Mouse (Mus musculus) liver, adult 2 months (tissue): Measurements from ENCODE around the gene Man1c1. TPM values are rescaled to one million over a fixed set of nuclear protein-coding genes. Genes with fewer than 3 reads are reported as not detected.

Experiments
- DNase-seq: peaks from one replicate; pipeline ENCODE4 v3.0.0-alpha.2; 2011; ENCODE audit warnings: low read depth, low spot score; ENCODE audit errors: extremely low read depth
- H3K27ac ChIP-seq: fragments of 200-500 bp; replicated peaks from 2 replicates; pipeline ENCODE4 v1.5.1; 2012; ENCODE audit warnings: low read depth, mild to moderate bottlenecking, control low read depth, inconsistent platforms, low read length; ENCODE audit not compliant: insufficient read depth
- H3K27me3 ChIP-seq: fragments of 200-500 bp; 2 replicates; pipeline ENCODE4 v1.6.1; 2012; ENCODE audit warnings: mild to moderate bottlenecking, moderate library complexity, low read length, inconsistent platforms; ENCODE audit not compliant: control insufficient read depth, insufficient read depth
- H3K36me3 ChIP-seq: fragments of 200-500 bp; 2 replicates; pipeline ENCODE4 v1.6.1; 2012; ENCODE audit warnings: low read length, inconsistent platforms; ENCODE audit not compliant: control insufficient read depth, insufficient read depth
- H3K4me1 ChIP-seq: fragments of 200-500 bp; 2 replicates; pipeline ENCODE4 v1.6.1; 2011; ENCODE audit warnings: low read length; ENCODE audit not compliant: control insufficient read depth, insufficient read depth
- H3K4me3 ChIP-seq: fragments of 200-500 bp; 2 replicates; pipeline ENCODE4 v1.5.1; 2011; ENCODE audit warnings: low read depth, mild to moderate bottlenecking, control low read depth, low read length, moderate library complexity; ENCODE audit not compliant: insufficient read depth
- H3K79me2 ChIP-seq: fragments of 200-500 bp; 2 replicates; pipeline ENCODE4 v1.6.1; 2012; ENCODE audit warnings: inconsistent platforms, mild to moderate bottlenecking, low read length, moderate library complexity; ENCODE audit not compliant: control insufficient read depth, insufficient read depth
- H3K9ac ChIP-seq: fragments of 200-500 bp; 2 replicates; pipeline ENCODE4 v1.6.1; 2012; ENCODE audit warnings: low read depth, mild to moderate bottlenecking, control low read depth, inconsistent platforms, low read length
- CTCF ChIP-seq: fragments of 200-500 bp; IDR thresholded peaks from 2 replicates; pipeline ENCODE4 v1.5.1; 2011; ENCODE audit warnings: low read depth, low read length, control low read depth
- POLR2A ChIP-seq: fragments of 200-500 bp; IDR thresholded peaks from 2 replicates; pipeline ENCODE4 v1.6.1; 2011; ENCODE audit warnings: low read length, control low read depth; ENCODE audit not compliant: insufficient read depth; ENCODE audit errors: extremely low read depth
- WGBS: fragments of 180-500 bp; shearing (Covaris S2); methylation state at CpG from one replicate; pipeline ENCODE4 v1.1.7; 2018; 5-methylcytosine and 5-hydroxymethylcytosine counted together
- polyA plus RNA-seq: library from polyadenylated mRNA; depleted of rRNA; stranded (reverse); fragments of >200 nt; gene quantifications from 2 replicates; pipeline ENCODE4 v1.2.3, GENCODE M21; 2012
- total RNA-seq: library from RNA; depleted of rRNA; stranded (reverse); fragments of >200 nt; gene quantifications from 2 replicates; pipeline ENCODE4 v1.2.3, GENCODE M21; 2014

Man1c1 gene
- total and polyA plus RNA-seq, 2 experiments: 1.1 TPM

DNA sequence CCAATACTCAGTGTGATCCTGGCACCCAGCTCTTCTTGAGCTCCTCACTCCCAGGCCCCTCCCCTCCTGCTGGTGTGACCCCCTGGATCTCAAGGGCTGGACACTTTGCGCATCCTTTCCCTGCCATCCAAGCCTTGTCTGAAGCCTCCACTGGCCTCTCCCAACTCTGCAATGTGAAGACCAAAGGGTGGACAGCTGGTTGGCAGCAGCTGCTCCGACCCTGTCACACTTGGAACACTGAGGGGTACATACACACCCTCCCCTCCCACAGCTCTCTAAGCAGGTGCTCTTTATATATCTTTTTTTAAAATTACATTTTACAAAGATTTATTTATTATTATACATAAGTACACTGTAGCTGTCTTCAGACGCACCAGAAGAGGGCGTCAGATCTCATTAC is 36.1 kb upstream of the Man1c1 start:
- Histone ChIP-seq H3K27me3 (no peaks in the 10 kb centered on the region), H3K9ac (no peak overlapping the region), H3K27ac (no peak overlapping the region), H3K36me3 (peaks cover 4% of the 10 kb centered on the region; the same call in 1 of the 2 replicates), H3K4me1 (peaks cover 9% of the 10 kb centered on the region), H3K4me3 (no peak overlapping the region), H3K79me2 (no peaks in the 10 kb centered on the region)
- DNase-seq: no peak
- no peak for TF ChIP-seq CTCF
- TF ChIP-seq POLR2A: no peak
- WGBS: 93% methylated on average over 4 of the region's 4 CpGs

DNA sequence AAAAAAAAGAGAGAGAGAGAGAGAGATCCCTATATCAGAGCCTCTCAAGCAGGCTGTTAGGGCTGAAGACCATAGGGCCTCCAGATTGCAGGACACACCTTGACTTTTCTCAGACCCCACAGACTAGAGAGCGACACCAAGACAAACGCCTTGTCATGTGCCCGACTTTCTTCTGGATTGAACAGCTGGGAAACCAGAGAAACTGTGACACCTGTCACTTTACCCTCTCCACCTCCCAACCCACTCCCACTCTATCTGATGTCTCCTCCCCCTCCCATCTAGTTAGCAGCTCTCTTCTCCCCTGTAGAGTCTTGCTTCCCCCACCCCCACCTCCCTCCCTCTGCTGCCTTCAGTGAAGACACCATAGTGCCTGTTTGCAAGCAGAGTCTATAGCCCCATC is 35.4 kb upstream of the Man1c1 start:
- peaks cover 4% of the 10 kb centered on the region; the same call in 1 of the 2 replicates for H3K4me1 ChIP-seq
- peaks cover 4% of the 10 kb centered on the region; the same call in 1 of the 2 replicates for H3K36me3 ChIP-seq
- H3K27me3 ChIP-seq: no peaks in the 10 kb centered on the region
- 90% methylated on average over 3 of the region's 3 CpGs for WGBS
- H3K4me3 ChIP-seq: no peak overlapping the region
- H3K27ac ChIP-seq: no peak overlapping the region
- H3K79me2 ChIP-seq: no peaks in the 10 kb centered on the region
- no peak overlapping the region for H3K9ac ChIP-seq
- TF ChIP-seq CTCF (no peak), POLR2A (no peak)
- DNase-seq: no peak

GRCm38 (mm10) chr4:134737365-134737910 is 33.3 kb upstream of the Man1c1 start:
- no peaks in the 10 kb centered on the region for H3K36me3 ChIP-seq
- H3K4me3 ChIP-seq: no peak overlapping the region
- no peak for TF ChIP-seq POLR2A
- no peak for TF ChIP-seq CTCF
- 81% methylated on average over 14 of the region's 14 CpGs for WGBS
- no peak for DNase-seq
- no peaks in the 10 kb centered on the region for H3K27me3 ChIP-seq
- no peak overlapping the region for H3K9ac ChIP-seq
- H3K79me2 ChIP-seq: no peaks in the 10 kb centered on the region
- no peak overlapping the region for H3K27ac ChIP-seq
- H3K4me1 ChIP-seq: no peaks in the 10 kb centered on the region

- WGBS: 82% methylated on average over 7 of the region's 7 CpGs
- Histone ChIP-seq H3K27ac (no peak overlapping the region), H3K4me3 (no peak overlapping the region)
These were observed 32.1 kb upstream of the Man1c1 start for GRCm38 (mm10) chr4:134736147-134736546.

DNA sequence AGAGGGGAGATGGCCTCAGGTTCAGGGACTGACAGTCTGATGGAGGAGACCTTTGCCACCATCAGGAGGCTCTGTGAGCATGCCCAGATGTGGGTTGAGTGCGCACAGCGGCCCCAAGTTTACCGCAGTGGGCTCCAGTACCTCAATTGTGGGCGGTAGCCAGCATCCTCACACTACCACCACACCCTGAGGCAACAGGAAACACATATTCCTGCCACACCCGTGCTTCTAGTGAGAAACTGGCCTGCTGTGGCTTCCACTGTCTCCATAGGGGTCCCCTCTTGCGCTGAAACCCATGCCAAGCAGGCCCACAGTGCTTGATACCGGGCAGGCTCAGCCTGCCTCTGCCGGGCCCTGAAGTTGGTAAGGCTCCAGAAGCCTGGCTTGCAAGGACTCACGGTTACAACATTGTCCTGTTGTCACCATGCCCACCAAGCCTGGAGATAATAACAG is 30.6 kb upstream of the Man1c1 start:
- Histone ChIP-seq H3K4me1 (no peaks in the 10 kb centered on the region; the same call in 1 of the 2 replicates), H3K9ac (no peak overlapping the region), H3K27ac (no peak overlapping the region), H3K27me3 (no peaks in the 10 kb centered on the region), H3K79me2 (no peaks in the 10 kb centered on the region), H3K36me3 (no peaks in the 10 kb centered on the region), H3K4me3 (no peak overlapping the region)
- TF ChIP-seq POLR2A: no peak
- no peak for TF ChIP-seq CTCF
- DNase-seq: no peak
- WGBS: 45% methylated on average over 9 of the region's 9 CpGs

More at GRCm38 (mm10) chr4:134736147-134736546, 32.1 kb upstream of the Man1c1 start:
- Histone ChIP-seq H3K4me1 (no peaks in the 10 kb centered on the region), H3K36me3 (no peaks in the 10 kb centered on the region), H3K79me2 (no peaks in the 10 kb centered on the region), H3K9ac (no peak overlapping the region), H3K27me3 (no peaks in the 10 kb centered on the region)
- no peak for DNase-seq
- TF ChIP-seq POLR2A (no peak), CTCF (no peak)

- H3K9ac ChIP-seq: no peak overlapping the region
- no peaks in the 10 kb centered on the region for H3K36me3 ChIP-seq
- DNase-seq: no peak
- H3K27ac ChIP-seq: no peak overlapping the region
- 15% methylated on average over 13 of the region's 13 CpGs for WGBS
- no peaks in the 10 kb centered on the region; the same call in 1 of the 2 replicates for H3K4me1 ChIP-seq
- no peak for TF ChIP-seq CTCF
- TF ChIP-seq POLR2A: no peak
- H3K79me2 ChIP-seq: no peaks in the 10 kb centered on the region
- H3K27me3 ChIP-seq: no peaks in the 10 kb centered on the region
- H3K4me3 ChIP-seq: no peak overlapping the region
These were observed 30.0 kb upstream of the Man1c1 start for GRCm38 (mm10) chr4:134734038-134734628.
